Mouse (Mus musculus) thymus, postnatal 10 days (tissue): ENCODE measurements around the gene Rala.

Experiments used
- DNase-seq, 2 experiments: peaks; one replicate each; pipeline ENCODE4 v3.0.0; 2021; ENCODE audit warnings: low spot score in 2 of 2

The Rala gene

GRCm38 (mm10) chr13:17884211-17884610, 59.8 kb downstream of the Rala start:
- no peak for DNase-seq

- DNase-seq: no peak
Measured at GRCm38 (mm10) chr13:17879061-17879460, 65.0 kb downstream of the Rala start.

- no peak for DNase-seq
Measured at GRCm38 (mm10) chr13:17866741-17867140, 77.3 kb downstream of the Rala start.

- no peak for DNase-seq
Measured at GRCm38 (mm10) chr13:17860536-17860935, 83.5 kb downstream of the Rala start.

- no peak for DNase-seq
Measured at GRCm38 (mm10) chr13:17859365-17860033, 84.5 kb downstream of the Rala start.

GRCm38 (mm10) chr13:17857046-17857445, 87.0 kb downstream of the Rala start:
- DNase-seq: no peak

- DNase-seq: no peak
Measured at GRCm38 (mm10) chr13:17855492-17856138, 88.4 kb downstream of the Rala start.

GRCm38 (mm10) chr13:17854755-17855154, 89.3 kb downstream of the Rala start:
- DNase-seq: no peak

- no peak for DNase-seq
Measured at GRCm38 (mm10) chr13:17843336-17843735, 100.7 kb downstream of the Rala start.

- no peak for DNase-seq
Measured at GRCm38 (mm10) chr13:17842756-17843155, 101.3 kb downstream of the Rala start.

- DNase-seq: no peak
Measured at GRCm38 (mm10) chr13:17839137-17839536, 104.9 kb downstream of the Rala start.

- peak in 1 of 2 experiments; percentile 42 for DNase-seq
Measured at GRCm38 (mm10) chr13:17838484-17838851, 105.6 kb downstream of the Rala start.

- DNase-seq: peak in 1 of 2 experiments; percentile 7
Measured at GRCm38 (mm10) chr13:17837610-17838483, 106.2 kb downstream of the Rala start.

- DNase-seq: no peak
Measured at GRCm38 (mm10) chr13:17836808-17837207, 107.2 kb downstream of the Rala start.

- DNase-seq: no peak
Measured at GRCm38 (mm10) chr13:17832940-17833339, 111.1 kb downstream of the Rala start.
